Mouse (Mus musculus): Measurements from ENCODE around the gene Rabl6. TPM values are rescaled to one million over a fixed set of nuclear protein-coding genes. Genes with fewer than 3 reads are reported as not detected.

Gene Rabl6
- polyA plus RNA-seq, 1 experiment from 2014 or later, result 81.1 TPM

DNA sequence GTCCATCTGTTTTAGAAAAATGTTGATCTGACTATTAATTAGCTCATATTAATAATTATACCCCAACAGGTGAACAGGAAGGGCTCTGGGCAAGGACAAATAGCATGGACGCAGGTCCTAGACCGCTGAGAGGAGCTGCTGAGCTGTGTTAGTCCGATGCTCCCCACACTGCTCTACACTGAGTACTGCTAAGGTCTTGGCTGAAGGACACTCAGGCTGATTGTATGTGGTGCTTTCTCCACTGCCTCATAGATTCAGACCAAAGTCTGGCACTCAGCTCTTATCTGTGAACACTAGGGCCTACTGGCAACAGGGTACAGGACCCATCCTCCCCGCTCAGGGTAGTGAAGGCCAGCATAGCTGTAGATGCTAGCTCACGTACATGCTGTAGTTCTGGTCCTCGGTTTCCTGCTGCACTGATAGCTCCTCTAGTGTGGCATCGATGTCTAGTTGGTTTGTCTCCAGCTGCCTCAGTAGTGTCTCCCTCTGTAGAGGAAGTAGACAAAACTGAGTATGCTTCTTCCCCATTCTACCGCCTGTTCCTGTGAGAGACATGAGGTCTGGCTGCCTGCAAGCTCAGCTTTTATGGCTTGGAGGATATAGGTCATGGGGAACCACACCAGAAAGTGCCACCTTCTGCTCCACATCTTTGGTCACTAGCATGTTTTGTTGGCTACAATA lies 20.0 kb downstream of the Rabl6 start:
- Histone ChIP-seq H3K27ac (replicated peaks) (no peak overlapping the region), H3K4me1 (no peaks in the 10 kb centered on the region), H3K27me3 (no peaks in the 10 kb centered on the region), H3K36me3 (peaks cover 68% of the 10 kb centered on the region), H3K9me3 (no peaks in the 10 kb centered on the region), H3K4me2 (replicated peaks) (no peak overlapping the region), H3K9ac (replicated peaks) (no peak overlapping the region), H3K4me3 (no peak overlapping the region)
- WGBS, result 95% methylated on average over 8 of the region's 8 CpGs
- ATAC-seq (replicated peaks), result no peak

- H3K4me1 ChIP-seq, result peaks cover 5% of the 10 kb centered on the region
- no peak for ATAC-seq (replicated peaks)
- no peaks in the 10 kb centered on the region for H3K27me3 ChIP-seq
- H3K9ac ChIP-seq (replicated peaks), result no peak overlapping the region
- no peak overlapping the region for H3K4me2 ChIP-seq (replicated peaks)
- H3K36me3 ChIP-seq, result peaks cover 60% of the 10 kb centered on the region
- H3K4me3 ChIP-seq, result no peak overlapping the region
- H3K27ac ChIP-seq (replicated peaks), result no peak overlapping the region
- no peaks in the 10 kb centered on the region for H3K9me3 ChIP-seq
- 90% methylated on average over 8 of the region's 8 CpGs for WGBS
These were observed 21.0 kb downstream of the Rabl6 start for GRCm38 (mm10) chr2:25587290-25587689.

GRCm38 (mm10) chr2:25585601-25586000 lies 22.7 kb downstream of the Rabl6 start:
- no peaks in the 10 kb centered on the region for H3K9me3 ChIP-seq
- no peak overlapping the region for H3K9ac ChIP-seq (replicated peaks)
- peaks cover 20% of the 10 kb centered on the region for H3K4me1 ChIP-seq
- H3K36me3 ChIP-seq, result peaks cover 44% of the 10 kb centered on the region
- peaks cover 6% of the 10 kb centered on the region for H3K27me3 ChIP-seq
- no peak overlapping the region for H3K4me3 ChIP-seq
- no peak for ATAC-seq (replicated peaks)
- H3K27ac ChIP-seq (replicated peaks), result no peak overlapping the region
- H3K4me2 ChIP-seq (replicated peaks), result no peak overlapping the region
- 89% methylated on average over 3 of the region's 3 CpGs for WGBS

DNA sequence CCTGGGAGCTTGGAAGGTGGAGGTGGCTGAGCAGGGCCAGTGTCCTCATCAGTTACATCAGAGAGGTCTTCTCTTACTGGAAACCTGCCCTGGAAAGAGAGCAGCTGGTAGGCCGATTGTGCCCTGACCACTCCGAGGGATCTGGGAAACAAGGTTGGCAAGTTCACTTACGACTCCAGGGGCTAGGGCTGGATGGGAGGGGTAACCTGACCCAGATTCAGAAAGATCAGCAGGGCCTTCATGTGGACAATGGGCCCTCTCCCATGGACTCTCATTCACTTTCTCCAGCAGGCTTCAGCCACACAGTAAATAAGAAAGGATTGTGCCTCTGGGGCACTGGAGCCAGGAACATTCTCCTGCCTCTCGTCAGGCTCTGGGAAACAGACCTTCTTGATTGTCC lies 23.5 kb downstream of the Rabl6 start:
- peaks cover 36% of the 10 kb centered on the region for H3K36me3 ChIP-seq
- no peak overlapping the region for H3K27ac ChIP-seq (replicated peaks)
- H3K9me3 ChIP-seq, result no peaks in the 10 kb centered on the region
- peaks cover 27% of the 10 kb centered on the region for H3K4me1 ChIP-seq
- ATAC-seq (replicated peaks), result no peak
- no peak overlapping the region for H3K4me2 ChIP-seq (replicated peaks)
- 88% methylated on average over 4 of the region's 4 CpGs for WGBS
- H3K27me3 ChIP-seq, result peaks cover 14% of the 10 kb centered on the region
- H3K4me3 ChIP-seq, result no peak overlapping the region
- H3K9ac ChIP-seq (replicated peaks), result no peak overlapping the region

DNA sequence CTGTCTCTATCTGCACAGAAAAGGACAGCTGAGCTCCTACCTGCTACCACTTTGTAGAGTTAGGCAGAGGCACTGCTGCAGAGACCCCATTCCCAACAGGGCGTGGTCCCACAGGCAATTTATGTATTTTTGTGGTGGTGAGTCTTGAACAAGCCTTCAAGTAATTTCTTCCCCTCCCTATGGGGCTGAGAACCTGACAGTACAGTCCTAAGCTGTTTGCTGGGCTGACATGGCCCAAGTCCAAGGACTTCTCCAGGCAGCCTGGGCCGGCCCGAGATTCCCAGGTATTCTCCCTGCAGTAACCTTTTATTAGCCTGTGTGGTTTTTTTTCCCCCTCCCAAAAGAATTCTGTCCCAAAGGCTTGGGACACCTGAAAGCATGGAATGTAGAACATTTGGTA lies 24.2 kb downstream of the Rabl6 start:
- Histone ChIP-seq H3K9ac (replicated peaks) (no peak overlapping the region), H3K27ac (replicated peaks) (no peak overlapping the region), H3K4me2 (replicated peaks) (no peak overlapping the region), H3K4me1 (peaks cover 33% of the 10 kb centered on the region), H3K9me3 (no peaks in the 10 kb centered on the region), H3K27me3 (peaks cover 21% of the 10 kb centered on the region), H3K36me3 (peaks cover 35% of the 10 kb centered on the region), H3K4me3 (no peak overlapping the region)
- WGBS, result 94% methylated on average over 3 of the region's 3 CpGs
- no peak for ATAC-seq (replicated peaks)

- H3K9ac ChIP-seq (replicated peaks), result no peak overlapping the region
- no peak overlapping the region for H3K4me3 ChIP-seq
- 71% methylated on average over 4 of the region's 4 CpGs for WGBS
- H3K9me3 ChIP-seq, result no peaks in the 10 kb centered on the region
- ATAC-seq (replicated peaks), result no peak
- peaks cover 26% of the 10 kb centered on the region for H3K27me3 ChIP-seq
- H3K27ac ChIP-seq (replicated peaks), result no peak overlapping the region
- peaks cover 38% of the 10 kb centered on the region for H3K4me1 ChIP-seq
- peaks cover 34% of the 10 kb centered on the region for H3K36me3 ChIP-seq
- no peak overlapping the region for H3K4me2 ChIP-seq (replicated peaks)
These were observed 24.8 kb downstream of the Rabl6 start for GRCm38 (mm10) chr2:25583571-25583970.

GRCm38 (mm10) chr2:25583120-25583481 lies 25.2 kb downstream of the Rabl6 start:
- Histone ChIP-seq H3K9ac (replicated peaks) (no peak overlapping the region), H3K9me3 (no peaks in the 10 kb centered on the region), H3K4me1 (peaks cover 43% of the 10 kb centered on the region), H3K4me2 (replicated peaks) (no peak overlapping the region), H3K27ac (replicated peaks) (no peak overlapping the region), H3K36me3 (peaks cover 30% of the 10 kb centered on the region), H3K4me3 (no peak overlapping the region), H3K27me3 (peaks cover 31% of the 10 kb centered on the region)
- WGBS, result 82% methylated on average over 6 of the region's 6 CpGs
- ATAC-seq (replicated peaks), result no peak; the same call in 1 of the 2 replicates

- Histone ChIP-seq H3K27ac (replicated peaks) (peak overlapping the region; percentile 6; the same call in 1 of the 2 replicates), H3K4me2 (replicated peaks) (no peak overlapping the region)
These were observed 25.7 kb downstream of the Rabl6 start for GRCm38 (mm10) chr2:25582466-25583119.

GRCm38 (mm10) chr2:25581901-25582301 lies 26.4 kb downstream of the Rabl6 start:
- Histone ChIP-seq H3K9ac (replicated peaks) (0 out of 2 replicates have a peak overlapping the region, but pooled peaks have one; percentile 61), H3K27me3 (peaks cover 43% of the 10 kb centered on the region), H3K4me1 (peaks cover 55% of the 10 kb centered on the region), H3K36me3 (peaks cover 27% of the 10 kb centered on the region), H3K9me3 (no peaks in the 10 kb centered on the region), H3K27ac (replicated peaks) (no peak overlapping the region; the same call in 1 of the 2 replicates), H3K4me3 (peak overlapping the region; percentile 55; the same call in 1 of the 2 replicates), H3K4me2 (replicated peaks) (peak overlapping the region; percentile 79; the same call in 1 of the 2 replicates)
- ATAC-seq (replicated peaks), result peak; percentile 5; the same call in 1 of the 2 replicates
- 28% methylated on average over 6 of the region's 6 CpGs for WGBS

More at GRCm38 (mm10) chr2:25582466-25583119, 25.7 kb downstream of the Rabl6 start:
- Histone ChIP-seq H3K4me3 (no peak overlapping the region), H3K27me3 (peaks cover 36% of the 10 kb centered on the region), H3K4me1 (peaks cover 48% of the 10 kb centered on the region), H3K9me3 (no peaks in the 10 kb centered on the region), H3K9ac (replicated peaks) (no peak overlapping the region; the same call in 1 of the 2 replicates), H3K36me3 (peaks cover 30% of the 10 kb centered on the region)
- no peak for ATAC-seq (replicated peaks)
- 48% methylated on average over 12 of the region's 12 CpGs for WGBS

DNA sequence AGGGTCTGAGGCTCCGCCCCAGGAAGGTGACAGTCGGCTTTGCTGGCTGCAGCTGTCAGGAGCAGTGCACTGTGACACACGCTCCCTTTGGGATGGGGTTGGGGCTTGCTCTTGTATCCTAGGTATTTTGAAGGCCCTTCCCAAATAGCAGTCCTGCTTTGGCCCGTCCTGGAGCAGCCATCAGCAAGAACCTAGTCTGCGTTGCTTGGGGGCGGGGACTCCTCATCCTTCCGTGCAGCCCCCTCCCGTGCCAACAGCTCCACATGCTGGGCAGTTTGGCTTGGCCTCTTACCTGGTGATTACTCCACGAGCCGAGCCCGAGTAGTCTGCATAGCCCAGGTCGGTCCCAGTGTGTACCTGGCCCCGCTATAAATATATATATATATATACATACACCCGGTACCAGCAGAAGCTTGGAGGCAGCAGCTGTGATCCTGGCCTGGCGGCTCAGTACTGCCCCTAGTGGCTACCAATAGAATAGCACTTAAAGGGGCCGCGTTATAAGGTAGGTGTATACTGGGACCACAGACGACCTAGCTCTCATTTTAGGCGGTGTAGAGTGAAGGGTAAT lies 26.9 kb downstream of the Rabl6 start, which contains the start of gene Ajm1:
Gene Ajm1, minus strand, starts transcription at position 464 of the 571 bp plus-strand sequence.
- peaks cover 55% of the 10 kb centered on the region for H3K4me1 ChIP-seq
- WGBS, result 6% methylated on average over 19 of the region's 19 CpGs
- H3K27me3 ChIP-seq, result peaks cover 48% of the 10 kb centered on the region

DNA sequence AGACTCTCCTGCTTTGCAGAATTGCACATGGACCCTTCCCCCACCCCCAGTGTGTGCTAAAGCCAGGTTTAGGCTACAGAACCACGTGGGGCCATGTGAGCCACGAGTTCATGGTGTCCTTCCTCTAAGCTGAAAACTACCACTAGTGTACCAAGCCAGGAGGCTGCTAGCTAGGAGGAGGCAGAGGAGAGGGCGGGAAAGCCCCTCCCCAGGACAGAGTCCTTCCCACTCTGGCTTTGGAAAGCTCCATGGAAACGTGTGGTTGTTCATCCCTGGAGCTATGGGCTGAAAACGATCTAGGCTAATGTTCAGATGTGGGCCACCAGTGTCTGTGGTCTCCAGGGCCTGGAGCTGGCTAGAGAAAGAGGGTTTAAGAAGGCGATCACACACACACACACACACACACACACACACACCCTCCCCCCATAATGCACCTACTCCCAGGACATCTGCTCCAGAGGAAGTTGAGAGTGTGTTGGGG lies 27.7 kb downstream of the Rabl6 start:
- Histone ChIP-seq H3K9me3 (no peaks in the 10 kb centered on the region), H3K27ac (replicated peaks) (no peak overlapping the region), H3K4me3 (peak overlapping the region; percentile 55), H3K36me3 (peaks cover 21% of the 10 kb centered on the region), H3K9ac (replicated peaks) (peak overlapping the region; percentile 61; the same call in 1 of the 2 replicates), H3K27me3 (peaks cover 55% of the 10 kb centered on the region), H3K4me2 (replicated peaks) (peak overlapping the region; percentile 79), H3K4me1 (peaks cover 60% of the 10 kb centered on the region)
- peak; percentile 1; the same call in 1 of the 2 replicates for ATAC-seq (replicated peaks)
- WGBS, result 45% methylated on average over 6 of the region's 6 CpGs

More for the DNA sequence above, 26.9 kb downstream of the Rabl6 start, which contains the start of gene Ajm1:
- Histone ChIP-seq H3K4me2 (replicated peaks) (peak within 1 kb of the TSS; percentile 79), H3K9ac (replicated peaks) (peak within 1 kb of the TSS; percentile 61), H3K27ac (replicated peaks) (peak within 1 kb of the TSS; percentile 6; the same call in 1 of the 2 replicates), H3K36me3 (peaks cover 21% of the 10 kb centered on the region), H3K9me3 (no peaks in the 10 kb centered on the region), H3K4me3 (peak within 1 kb of the TSS; percentile 55)
- peak; percentile 78 for ATAC-seq (replicated peaks)

All from forebrain, embryonic 15.5 days (tissue).